Mouse (Mus musculus): ENCODE measurements at regions not wholly inside any gene's neighbourhood (a gene's known extent, or its start where the extent isn't known, plus 50 kb on each side); places are given as distances from the start of the nearest gene placed in this dataset.
A peak's percentile ranks its signal among the peaks of the same experiment; 100 is the strongest.
"Not testable (repeated sequence)": the region's sequence is repeated elsewhere in the genome, so short reads cannot be mapped to it uniquely, and the experiment has no call there.

DNA sequence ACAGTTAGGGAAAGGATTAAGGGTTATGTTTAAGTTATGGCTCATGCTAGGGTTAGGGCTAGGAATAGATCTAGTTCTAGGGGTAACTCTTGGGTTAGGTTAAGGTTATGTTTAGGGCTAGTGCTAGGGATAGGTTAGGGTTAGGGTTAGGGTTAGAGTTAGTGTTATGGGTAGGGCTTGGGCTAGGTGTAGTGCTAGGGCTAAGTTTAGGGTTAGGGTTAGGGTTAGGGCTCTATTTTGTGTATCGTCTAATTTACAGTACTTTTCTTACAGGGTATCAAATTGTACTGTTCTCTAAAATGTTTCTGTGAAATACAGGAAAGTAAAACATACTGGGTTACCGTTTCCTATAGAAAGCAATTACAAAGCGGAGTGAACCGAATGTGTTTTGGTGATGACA lies 64.8 kb downstream of the Ptchd3 start:
- Histone ChIP-seq H3K4me1 (replicated peaks; ENCODE audit: control insufficient read depth in 2 of 2, insufficient read depth in 2 of 2, low read length in 1 of 2) (no peaks in the 10 kb centered on the region), H3K9me3 (ENCODE audit: control insufficient read depth, low read length) (no peaks in the 10 kb centered on the region), H3K27ac (no peak overlapping the region), H3K9ac (replicated peaks) (no peak overlapping the region), H3K36me3 (replicated peaks; ENCODE audit: control insufficient read depth, insufficient read depth, low read depth) (no peaks in the 10 kb centered on the region), H3K27me3 (ENCODE audit: control insufficient read depth, insufficient read depth, low read length) (no peaks in the 10 kb centered on the region), H3K4me3 (ENCODE audit: insufficient read depth in 1 of 2, low read depth in 2 of 2, low read length in 2 of 2) (no peak overlapping the region), H3K4me2 (ENCODE audit: low read depth) (no peak overlapping the region)
- ATAC-seq (ENCODE audit: insufficient read depth) (no peak), DNase-seq (ENCODE audit: low read depth in 3 of 3, low spot score in 3 of 3) (no peak)
- TF ChIP-seq CTCF (IDR thresholded peaks at IDR 0.05; ENCODE audit: low read depth) (no peak), EP300 (IDR thresholded peaks at IDR 0.05; ENCODE audit: low read depth) (no peak)
- 76% methylated on average over 4 of the region's 4 CpGs for WGBS (ENCODE audit: insufficient replicate concordance)

- H3K4me2 ChIP-seq (ENCODE audit: low read depth); H3K9ac ChIP-seq (replicated peaks); ATAC-seq (ENCODE audit: insufficient read depth); H3K36me3 ChIP-seq (replicated peaks; ENCODE audit: control insufficient read depth, insufficient read depth, low read depth); H3K27me3 ChIP-seq (ENCODE audit: control insufficient read depth, insufficient read depth, low read length); H3K4me1 ChIP-seq (replicated peaks; ENCODE audit: control insufficient read depth in 2 of 2, insufficient read depth in 2 of 2, low read length in 1 of 2); H3K4me3 ChIP-seq (ENCODE audit: insufficient read depth in 1 of 2, low read depth in 2 of 2, low read length in 2 of 2); DNase-seq (ENCODE audit: low read depth in 3 of 3, low spot score in 3 of 3); H3K9me3 ChIP-seq (ENCODE audit: control insufficient read depth, low read length); H3K27ac ChIP-seq: not testable (repeated sequence)
- 60% methylated on average over 6 of the region's 6 CpGs for WGBS (ENCODE audit: insufficient replicate concordance)
These were observed 74.3 kb downstream of the Ptchd3 start for GRCm38 (mm10) chr11:121904393-121904792.

DNA sequence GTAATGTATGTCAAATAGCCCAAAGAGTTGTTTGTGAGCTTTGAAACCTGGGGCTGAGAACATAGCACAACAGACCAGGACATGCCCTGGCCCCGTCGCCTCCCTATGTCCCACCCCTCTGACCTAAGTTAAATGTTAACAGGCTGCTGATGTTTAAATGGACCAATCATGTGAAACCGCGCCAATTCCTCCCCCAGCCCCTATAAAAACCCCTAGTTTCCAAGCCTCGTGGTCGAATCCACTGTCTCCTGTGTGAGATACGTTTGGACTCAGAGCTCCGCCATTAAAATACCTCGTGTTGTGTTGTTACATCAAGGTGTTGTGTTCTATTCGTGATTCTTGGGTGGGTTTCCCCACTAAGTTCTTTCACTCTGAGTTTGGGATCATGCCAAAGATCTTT lies 94.6 kb downstream of the Ptchd3 start:
- not testable (repeated sequence) for H3K27me3 ChIP-seq (ENCODE audit: control insufficient read depth, insufficient read depth, low read length); H3K27ac ChIP-seq; H3K9me3 ChIP-seq (ENCODE audit: control insufficient read depth, low read length); DNase-seq (ENCODE audit: low read depth in 3 of 3, low spot score in 3 of 3); H3K4me3 ChIP-seq (ENCODE audit: insufficient read depth in 1 of 2, low read depth in 2 of 2, low read length in 2 of 2); H3K4me1 ChIP-seq (replicated peaks; ENCODE audit: control insufficient read depth in 2 of 2, insufficient read depth in 2 of 2, low read length in 1 of 2); H3K36me3 ChIP-seq (replicated peaks; ENCODE audit: control insufficient read depth, insufficient read depth, low read depth); H3K9ac ChIP-seq (replicated peaks); H3K4me2 ChIP-seq (ENCODE audit: low read depth); ATAC-seq (ENCODE audit: insufficient read depth)
- 69% methylated on average over 10 of the region's 10 CpGs for WGBS (ENCODE audit: insufficient replicate concordance)

DNA sequence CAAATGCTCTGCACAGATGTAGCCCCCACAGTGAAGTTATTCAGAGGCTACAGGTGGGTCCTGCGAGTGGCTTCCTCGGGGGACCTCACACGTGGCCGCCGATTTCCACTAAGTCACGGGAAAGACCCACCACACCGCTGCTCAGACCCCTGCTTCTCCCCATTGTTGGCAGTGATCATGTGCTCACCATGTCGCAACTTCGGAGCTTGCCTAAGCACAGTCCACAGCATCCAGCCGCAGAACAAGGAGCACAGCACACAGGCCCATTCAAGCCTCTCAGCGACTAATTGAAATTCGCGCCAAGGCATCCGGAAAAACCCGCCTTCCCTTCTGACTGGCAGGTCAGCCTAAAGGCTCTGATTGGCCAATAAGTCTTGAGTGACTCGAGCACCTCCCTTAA lies 95.0 kb downstream of the Ptchd3 start:
- ATAC-seq (ENCODE audit: insufficient read depth); H3K36me3 ChIP-seq (replicated peaks; ENCODE audit: control insufficient read depth, insufficient read depth, low read depth); H3K27me3 ChIP-seq (ENCODE audit: control insufficient read depth, insufficient read depth, low read length); H3K27ac ChIP-seq; H3K4me2 ChIP-seq (ENCODE audit: low read depth); DNase-seq (ENCODE audit: low read depth in 3 of 3, low spot score in 3 of 3); H3K9ac ChIP-seq (replicated peaks); H3K9me3 ChIP-seq (ENCODE audit: control insufficient read depth, low read length); H3K4me1 ChIP-seq (replicated peaks; ENCODE audit: control insufficient read depth in 2 of 2, insufficient read depth in 2 of 2, low read length in 1 of 2): not testable (repeated sequence)
- 47% methylated on average over 15 of the region's 16 CpGs for WGBS (ENCODE audit: insufficient replicate concordance)
- H3K4me3 ChIP-seq (ENCODE audit: insufficient read depth in 1 of 2, low read depth in 2 of 2, low read length in 2 of 2), result peak overlapping the region in 1 of 2 experiments; percentile 26; a peak in 1 of 4 replicates

GRCm38 (mm10) chr11:121951726-121952125 lies 121.7 kb downstream of the Ptchd3 start:
- H3K4me1 ChIP-seq (replicated peaks; ENCODE audit: control insufficient read depth in 2 of 2, insufficient read depth in 2 of 2, low read length in 1 of 2); DNase-seq (ENCODE audit: low read depth in 3 of 3, low spot score in 3 of 3); H3K4me2 ChIP-seq (ENCODE audit: low read depth); H3K27me3 ChIP-seq (ENCODE audit: control insufficient read depth, insufficient read depth, low read length); ATAC-seq (ENCODE audit: insufficient read depth); H3K9ac ChIP-seq (replicated peaks); H3K36me3 ChIP-seq (replicated peaks; ENCODE audit: control insufficient read depth, insufficient read depth, low read depth); H3K27ac ChIP-seq; H3K4me3 ChIP-seq (ENCODE audit: insufficient read depth in 1 of 2, low read depth in 2 of 2, low read length in 2 of 2); H3K9me3 ChIP-seq (ENCODE audit: control insufficient read depth, low read length): not testable (repeated sequence)
- WGBS (ENCODE audit: insufficient replicate concordance), result 49% methylated on average over 6 of the region's 6 CpGs

DNA sequence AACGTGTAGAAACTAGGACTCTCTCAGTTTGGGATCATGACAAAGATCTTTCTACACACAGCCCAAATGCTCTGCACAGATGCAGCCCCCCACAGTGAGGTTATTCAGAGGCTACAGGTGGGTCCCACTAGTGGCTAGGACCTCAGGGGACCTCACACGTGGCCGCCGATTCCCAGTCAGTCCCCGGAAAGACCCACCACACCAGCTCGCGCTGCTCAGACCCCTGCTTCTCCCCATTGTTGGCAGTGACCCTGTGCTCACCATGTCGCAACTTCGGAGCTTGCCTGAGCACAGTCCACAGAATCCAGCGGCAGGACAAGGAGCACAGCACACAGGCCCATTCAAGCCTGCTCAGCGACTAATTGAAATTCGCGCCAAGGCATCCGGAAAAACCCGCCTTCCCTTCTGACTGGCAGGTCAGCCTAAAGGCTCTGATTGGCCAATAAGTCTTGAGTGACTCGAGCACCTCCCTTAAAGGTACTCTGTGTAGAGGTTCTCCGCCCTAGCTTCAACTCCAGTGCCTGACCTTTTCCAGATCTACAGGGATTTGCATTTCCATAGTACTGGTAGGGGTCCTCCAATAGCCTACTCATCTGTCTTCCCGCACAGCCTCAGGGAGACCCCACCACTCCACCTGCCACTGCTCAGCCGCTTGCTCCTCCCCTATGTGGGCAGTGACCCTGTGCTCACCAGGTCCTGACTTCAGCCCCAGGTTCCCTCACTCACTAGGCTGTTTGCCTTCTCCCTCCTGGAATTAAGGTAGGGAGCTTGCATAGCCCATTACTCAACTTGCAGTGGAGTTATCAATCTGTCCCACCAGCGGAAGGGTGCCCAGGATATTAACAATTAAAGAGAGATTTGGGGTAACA lies 126.6 kb downstream of the Ptchd3 start:
- H3K9ac ChIP-seq (replicated peaks), result peak overlapping the region; percentile 70
- peak overlapping the region; percentile 58 to 87 for H3K4me3 ChIP-seq (ENCODE audit: insufficient read depth in 1 of 2, low read depth in 2 of 2, low read length in 2 of 2)
- not testable (repeated sequence) for H3K36me3 ChIP-seq (replicated peaks; ENCODE audit: control insufficient read depth, insufficient read depth, low read depth); DNase-seq (ENCODE audit: low read depth in 3 of 3, low spot score in 3 of 3); H3K9me3 ChIP-seq (ENCODE audit: control insufficient read depth, low read length); H3K27me3 ChIP-seq (ENCODE audit: control insufficient read depth, insufficient read depth, low read length); H3K27ac ChIP-seq; H3K4me1 ChIP-seq (replicated peaks; ENCODE audit: control insufficient read depth in 2 of 2, insufficient read depth in 2 of 2, low read length in 1 of 2)
- H3K4me2 ChIP-seq (ENCODE audit: low read depth), result peak overlapping the region; percentile 71
- WGBS (ENCODE audit: insufficient replicate concordance), result 19% methylated on average over 19 of the region's 20 CpGs
- ATAC-seq (ENCODE audit: insufficient read depth), result peak; percentile 79

DNA sequence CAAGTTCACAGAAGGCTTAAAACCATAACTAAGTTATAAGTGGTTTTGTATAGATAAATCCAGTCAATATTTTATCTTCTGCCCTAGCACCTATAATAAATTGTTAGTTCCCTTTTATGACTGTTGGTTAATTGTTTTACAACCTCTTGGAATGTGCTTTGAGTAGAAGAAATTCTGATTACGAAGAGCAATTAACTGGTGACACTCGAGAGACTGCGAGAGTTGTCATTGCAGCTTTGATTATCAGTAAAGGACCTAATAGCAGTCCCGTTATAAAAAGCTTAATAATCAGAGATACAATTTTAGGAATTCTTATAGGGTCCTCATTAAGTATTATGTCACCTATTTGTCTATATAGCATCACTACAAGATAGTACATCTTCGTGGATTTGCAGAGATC lies 128.7 kb downstream of the Ptchd3 start:
- not testable (repeated sequence) for H3K27me3 ChIP-seq (ENCODE audit: control insufficient read depth, insufficient read depth, low read length); H3K9ac ChIP-seq (replicated peaks); DNase-seq (ENCODE audit: low read depth in 3 of 3, low spot score in 3 of 3); H3K27ac ChIP-seq; H3K36me3 ChIP-seq (replicated peaks; ENCODE audit: control insufficient read depth, insufficient read depth, low read depth); H3K9me3 ChIP-seq (ENCODE audit: control insufficient read depth, low read length); H3K4me2 ChIP-seq (ENCODE audit: low read depth); ATAC-seq (ENCODE audit: insufficient read depth); H3K4me1 ChIP-seq (replicated peaks; ENCODE audit: control insufficient read depth in 2 of 2, insufficient read depth in 2 of 2, low read length in 1 of 2); H3K4me3 ChIP-seq (ENCODE audit: insufficient read depth in 1 of 2, low read depth in 2 of 2, low read length in 2 of 2)
- 57% methylated on average over 5 of the region's 5 CpGs for WGBS (ENCODE audit: insufficient replicate concordance)

DNA sequence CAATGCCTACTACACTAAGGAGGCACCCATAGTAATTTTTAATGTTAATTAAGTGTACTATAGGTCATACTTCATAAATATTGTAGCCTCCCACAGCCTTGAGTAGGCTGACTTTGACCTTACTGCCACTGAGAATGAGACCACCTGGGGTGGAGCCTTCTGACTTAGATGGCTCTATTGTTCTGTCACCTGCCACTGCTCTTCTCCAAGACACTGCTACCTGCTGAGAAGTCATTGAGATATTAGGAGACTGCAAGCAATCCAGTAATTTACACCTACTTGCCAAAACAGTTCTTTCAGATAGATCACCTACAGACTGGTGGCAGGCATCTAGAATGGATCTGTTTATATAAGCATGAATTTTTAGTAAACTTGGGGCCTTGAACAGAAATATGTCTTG lies 134.1 kb downstream of the Ptchd3 start:
- ATAC-seq (ENCODE audit: insufficient read depth), result not testable (repeated sequence)

More for the DNA sequence above, 134.1 kb downstream of the Ptchd3 start:
- H3K4me3 ChIP-seq (ENCODE audit: insufficient read depth in 1 of 2, low read depth in 2 of 2, low read length in 2 of 2); H3K27ac ChIP-seq; DNase-seq (ENCODE audit: low read depth in 3 of 3, low spot score in 3 of 3); H3K36me3 ChIP-seq (replicated peaks; ENCODE audit: control insufficient read depth, insufficient read depth, low read depth); H3K27me3 ChIP-seq (ENCODE audit: control insufficient read depth, insufficient read depth, low read length); H3K9ac ChIP-seq (replicated peaks); H3K9me3 ChIP-seq (ENCODE audit: control insufficient read depth, low read length); H3K4me1 ChIP-seq (replicated peaks; ENCODE audit: control insufficient read depth in 2 of 2, insufficient read depth in 2 of 2, low read length in 1 of 2); H3K4me2 ChIP-seq (ENCODE audit: low read depth): not testable (repeated sequence)
